ENCODE assay signal across 26 mouse cellular contexts in genomic region chr9:3573044-3573443, GRCm38 (mm10). TPM values are rescaled to one million over a fixed set of nuclear protein-coding genes. Genes with fewer than 3 reads are reported as not detected.
DNase-seq lines count a peak whose midpoint lies in the region.
"Had no signal": no experiment of that assay in that cellular context is flagged by ENCODE, and none has a peak within 500 bp of the region (broad histone marks: within the 10 kb centered on the region; RNA-seq: fewer than 3 reads in every experiment).

No protein-coding gene starts in this region.

- H3K4me3 ChIP-seq in embryonic facial prominence, embryonic 10.5 days = no peak overlapping the region
- H3K4me3 ChIP-seq: embryonic facial prominence, embryonic 15.5 days; forebrain, embryonic 12.5 days; limb, embryonic 10.5 days; limb, embryonic 15.5 days; liver, embryonic 13.5 days; megakaryocyte, embryonic 14.5 days; midbrain, embryonic 13.5 days; neural tube, embryonic 13.5 days had no signal

- H3K9me3 ChIP-seq in embryonic facial prominence, embryonic 10.5 days = no peaks in the 10 kb centered on the region
- H3K9me3 ChIP-seq: embryonic facial prominence, embryonic 15.5 days; forebrain, embryonic 12.5 days; limb, embryonic 10.5 days; limb, embryonic 15.5 days; liver, embryonic 13.5 days; megakaryocyte, embryonic 14.5 days; midbrain, embryonic 13.5 days; neural tube, embryonic 13.5 days had no signal

- DNase-seq in layer of hippocampus, adult 18-20 months (ENCODE audit: low spot score in 2 of 2) = peak; percentile 4 to 44
- DNase-seq in layer of hippocampus, postnatal 10 days (ENCODE audit: low spot score in 2 of 2) = no peak
- peak; percentile 4 to 30 for DNase-seq in left cerebral cortex, adult 9 months (ENCODE audit: low spot score in 2 of 2)
- no peak for DNase-seq in left cerebral cortex, postnatal 4 days
- peak; percentile 7 to 11 for DNase-seq in layer of hippocampus, postnatal 36 days
- peak; percentile 20 to 30 for DNase-seq in left cerebral cortex, postnatal 36 days (ENCODE audit: low spot score in 2 of 2)
- no peak for DNase-seq in embryonic facial prominence, embryonic 10.5 days (ENCODE audit: low spot score)
- DNase-seq: adrenal gland, postnatal 25 days; B cell, adult 2 months; cerebellum, adult 18-20 months; cerebellum, postnatal 10 days; gastrocnemius, postnatal 14 days; kidney, adult 2 months; kidney, postnatal 4 days; liver, embryonic 13.5 days; lung, adult 18-20 months; lung, postnatal 4 days; thymus, postnatal 4 days had no signal

- no peaks in the 10 kb centered on the region for H3K4me1 ChIP-seq in embryonic facial prominence, embryonic 10.5 days
- H3K4me1 ChIP-seq: embryonic facial prominence, embryonic 15.5 days; forebrain, embryonic 12.5 days; limb, embryonic 10.5 days; limb, embryonic 15.5 days; liver, embryonic 13.5 days; megakaryocyte, embryonic 14.5 days; midbrain, embryonic 13.5 days; neural tube, embryonic 13.5 days had no signal

- intact Hi-C loops in left cerebral cortex, postnatal 4 days (cut with DNase I) = no loop called here
- intact Hi-C loops in left cerebral cortex, postnatal 36 days (cut with DNase I) = no loop called here

- H3K27me3 ChIP-seq in embryonic facial prominence, embryonic 10.5 days (replicated peaks; ENCODE audit: low read depth, poor library complexity, severe bottlenecking) = no peaks in the 10 kb centered on the region
- H3K27me3 ChIP-seq: embryonic facial prominence, embryonic 15.5 days; forebrain, embryonic 12.5 days; limb, embryonic 15.5 days; liver, embryonic 13.5 days; megakaryocyte, embryonic 14.5 days; midbrain, embryonic 13.5 days; neural tube, embryonic 13.5 days had no signal

- 86% methylated on average over 3 of the region's 3 CpGs for WGBS in embryonic facial prominence, embryonic 10.5 days

- no peak overlapping the region for H3K27ac ChIP-seq in embryonic facial prominence, embryonic 10.5 days (replicated peaks)
- H3K27ac ChIP-seq: embryonic facial prominence, embryonic 15.5 days; forebrain, embryonic 12.5 days; limb, embryonic 10.5 days; limb, embryonic 15.5 days; liver, embryonic 13.5 days; midbrain, embryonic 13.5 days; neural tube, embryonic 13.5 days had no signal

- no peaks in the 10 kb centered on the region for H3K36me3 ChIP-seq in embryonic facial prominence, embryonic 10.5 days (replicated peaks)
- H3K36me3 ChIP-seq: embryonic facial prominence, embryonic 15.5 days; forebrain, embryonic 12.5 days; limb, embryonic 10.5 days; limb, embryonic 15.5 days; liver, embryonic 13.5 days; midbrain, embryonic 13.5 days; neural tube, embryonic 13.5 days had no signal

RNA-seq across cellular contexts. Expression of gene Gucy1a2, which starts 40.5 kb away (rescaled TPM):
- 10 to 100 TPM; 58.5 to 60.0 TPM for total RNA-seq in layer of hippocampus, adult 18-20 months (2021)
- 10 to 100 TPM; 64.4 to 65.4 TPM for total RNA-seq in layer of hippocampus, postnatal 10 days (2021)
- total RNA-seq in left cerebral cortex, postnatal 4 days (2021) = 10 to 100 TPM; 58.9 to 59.3 TPM
- total RNA-seq in layer of hippocampus, postnatal 36 days (2021) = 10 to 100 TPM; 65.2 to 68.6 TPM
- 10 to 100 TPM; 93.4 to 98.5 TPM for total RNA-seq in left cerebral cortex, postnatal 36 days (2021)
- 3.1 and 3.5 TPM in 2 replicates for polyA plus RNA-seq in embryonic facial prominence, embryonic 10.5 days (2016; fragmentation: Nextera tagmentation; extraction: Ambion mirVana)
- total RNA-seq: granulocyte monocyte progenitor cell, adult 5-6 weeks had no signal

Comparison
In these comparisons a context has a peak if more than half of its experiments do, and no peak if none do; other contexts are left out.
1. DNase-seq: peak in layer of hippocampus, adult 18-20 months (2 of 2), left cerebral cortex, adult 9 months (2 of 2), layer of hippocampus, postnatal 36 days (2 of 2) and left cerebral cortex, postnatal 36 days (2 of 2); none in layer of hippocampus, postnatal 10 days (0 of 2), left cerebral cortex, postnatal 4 days (single experiment) and embryonic facial prominence, embryonic 10.5 days (single experiment).